Mouse (Mus musculus): Measurements from ENCODE around the gene Sgsh. TPM values are rescaled to one million over a fixed set of nuclear protein-coding genes. Genes with fewer than 3 reads are reported as not detected.

The Sgsh gene
- total and polyA plus RNA-seq, 2 experiments from 2014 or later: 6.2 to 8.5 TPM

DNA sequence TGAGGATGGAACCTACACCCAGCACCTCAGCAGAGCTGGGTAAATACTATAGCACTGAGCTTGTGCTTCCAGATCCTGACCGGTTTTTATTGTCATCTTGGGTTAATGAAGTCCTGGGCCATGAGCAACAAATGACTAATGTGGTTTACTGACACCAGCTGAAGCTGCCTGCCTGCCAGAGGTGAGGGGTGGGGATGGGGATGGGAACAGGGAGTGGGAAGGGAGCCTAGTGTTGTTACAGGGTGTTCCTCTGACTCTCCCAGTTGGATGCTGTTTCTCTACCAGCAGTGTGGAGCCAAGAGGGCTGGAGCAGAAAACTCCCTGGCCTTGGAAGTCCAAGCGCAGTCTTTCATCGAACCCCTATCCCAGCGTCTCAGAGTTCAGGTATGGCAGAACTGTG is 38.6 kb downstream of the Sgsh start:
- Histone ChIP-seq H3K4me1 (ENCODE audit: insufficient read depth, low read length) (no peaks in the 10 kb centered on the region), H3K27ac (no peak overlapping the region), H3K27me3 (ENCODE audit: insufficient read depth, low read length) (no peaks in the 10 kb centered on the region), H3K4me3 (ENCODE audit: low read length) (no peak overlapping the region), H3K36me3 (ENCODE audit: insufficient read depth, low read length) (no peaks in the 10 kb centered on the region), H3K4me2 (ENCODE audit: low read depth, low read length) (no peak overlapping the region), H3K9me3 (ENCODE audit: low read length) (no peaks in the 10 kb centered on the region), H3K9ac (replicated peaks; ENCODE audit: low read length) (no peak overlapping the region)
- no peak for DNase-seq (ENCODE audit: low spot score)
- WGBS: 75% methylated on average over 4 of the region's 4 CpGs
- no peak for ATAC-seq
- no peak for TF ChIP-seq CTCF (IDR thresholded peaks at IDR 0.05; ENCODE audit: low read depth)

DNA sequence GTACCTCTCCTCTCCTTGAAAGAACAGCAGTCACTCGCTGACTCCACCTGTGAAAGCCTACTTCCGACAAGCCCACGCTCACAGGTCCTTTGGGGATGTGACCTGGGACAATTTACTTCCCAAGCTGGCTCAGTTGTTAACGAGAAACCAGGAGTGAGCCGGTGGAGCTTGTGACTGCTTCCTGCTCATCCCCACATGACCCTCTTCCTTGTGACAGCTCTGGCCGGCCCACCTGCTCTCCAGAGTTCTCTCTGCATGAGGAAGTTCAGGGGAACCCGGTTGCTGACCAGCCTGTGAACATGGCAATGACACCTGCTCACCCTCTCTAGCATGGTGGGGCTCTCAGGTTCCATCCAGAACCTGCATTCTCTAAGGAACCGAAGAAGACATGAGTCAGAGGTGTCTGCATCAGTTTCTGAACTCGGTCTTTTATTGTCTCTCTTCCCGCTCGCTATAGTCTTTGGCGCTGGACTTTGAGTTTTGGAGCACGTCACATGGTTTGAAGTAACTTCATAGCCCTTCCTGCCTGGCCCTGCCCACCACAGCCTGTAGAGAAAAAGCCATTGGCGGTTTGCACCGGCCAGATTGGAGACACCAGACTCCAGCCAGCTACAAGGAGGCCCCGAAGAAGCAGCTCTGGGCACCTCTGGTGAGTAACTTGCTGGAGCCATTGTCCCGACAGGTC is 40.9 kb downstream of the Sgsh start:
- no peaks in the 10 kb centered on the region for H3K9me3 ChIP-seq (ENCODE audit: low read length)
- no peaks in the 10 kb centered on the region for H3K36me3 ChIP-seq (ENCODE audit: insufficient read depth, low read length)
- no peaks in the 10 kb centered on the region for H3K27me3 ChIP-seq (ENCODE audit: insufficient read depth, low read length)
- DNase-seq (ENCODE audit: low spot score) (no peak), ATAC-seq (no peak)
- no peak for TF ChIP-seq CTCF (IDR thresholded peaks at IDR 0.05; ENCODE audit: low read depth)
- H3K4me2 ChIP-seq (ENCODE audit: low read depth, low read length): no peak overlapping the region
- H3K4me3 ChIP-seq (ENCODE audit: low read length): no peak overlapping the region
- no peak overlapping the region for H3K27ac ChIP-seq
- H3K4me1 ChIP-seq (ENCODE audit: insufficient read depth, low read length): no peaks in the 10 kb centered on the region
- 81% methylated on average over 17 of the region's 17 CpGs for WGBS
- H3K9ac ChIP-seq (replicated peaks; ENCODE audit: low read length): no peak overlapping the region

- Histone ChIP-seq H3K4me3 (ENCODE audit: low read length) (no peak overlapping the region), H3K9ac (replicated peaks; ENCODE audit: low read length) (no peak overlapping the region), H3K9me3 (ENCODE audit: low read length) (no peaks in the 10 kb centered on the region), H3K36me3 (ENCODE audit: insufficient read depth, low read length) (no peaks in the 10 kb centered on the region), H3K27me3 (ENCODE audit: insufficient read depth, low read length) (no peaks in the 10 kb centered on the region), H3K4me2 (ENCODE audit: low read depth, low read length) (no peak overlapping the region), H3K27ac (no peak overlapping the region), H3K4me1 (ENCODE audit: insufficient read depth, low read length) (no peaks in the 10 kb centered on the region)
- ATAC-seq (no peak), DNase-seq (ENCODE audit: low spot score) (no peak)
- 24% methylated on average over 10 of the region's 10 CpGs for WGBS
- no peak for TF ChIP-seq CTCF (IDR thresholded peaks at IDR 0.05; ENCODE audit: low read depth)
Measured at GRCm38 (mm10) chr11:119310621-119311020, 44.7 kb downstream of the Sgsh start.

DNA sequence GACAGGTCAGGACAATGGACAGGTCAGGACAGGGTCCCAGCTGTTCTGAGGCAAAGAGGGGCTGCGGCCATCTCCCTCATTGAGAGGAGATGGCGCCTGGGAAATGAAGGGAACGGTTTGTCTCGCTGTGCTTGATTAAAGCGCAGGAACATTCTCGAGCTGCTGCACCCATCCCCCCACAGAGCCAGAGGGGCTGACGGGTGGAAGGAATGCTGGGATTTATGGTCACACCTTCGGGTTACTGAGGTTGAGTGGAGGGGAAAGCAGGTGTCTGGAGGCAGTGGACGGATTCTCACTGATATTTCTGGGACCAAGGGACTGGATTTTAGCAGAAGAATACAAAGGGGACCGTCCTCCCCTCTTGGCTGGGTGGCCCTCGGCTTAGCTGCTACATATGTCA is 47.4 kb downstream of the Sgsh start:
- TF ChIP-seq CTCF (IDR thresholded peaks at IDR 0.05; ENCODE audit: low read depth): no peak
- no peaks in the 10 kb centered on the region for H3K9me3 ChIP-seq (ENCODE audit: low read length)
- no peaks in the 10 kb centered on the region for H3K36me3 ChIP-seq (ENCODE audit: insufficient read depth, low read length)
- H3K27me3 ChIP-seq (ENCODE audit: insufficient read depth, low read length): no peaks in the 10 kb centered on the region
- 31% methylated on average over 11 of the region's 11 CpGs for WGBS
- H3K9ac ChIP-seq (replicated peaks; ENCODE audit: low read length): no peak overlapping the region
- no peak overlapping the region for H3K4me2 ChIP-seq (ENCODE audit: low read depth, low read length)
- no peak for DNase-seq (ENCODE audit: low spot score)
- no peak for ATAC-seq
- H3K27ac ChIP-seq: no peak overlapping the region
- H3K4me1 ChIP-seq (ENCODE audit: insufficient read depth, low read length): no peaks in the 10 kb centered on the region
- no peak overlapping the region for H3K4me3 ChIP-seq (ENCODE audit: low read length)

- Histone ChIP-seq H3K4me3 (ENCODE audit: low read length) (no peak within 1 kb of the TSS), H3K27me3 (ENCODE audit: insufficient read depth, low read length) (no peaks in the 10 kb centered on the region), H3K4me1 (ENCODE audit: insufficient read depth, low read length) (no peaks in the 10 kb centered on the region), H3K9ac (replicated peaks; ENCODE audit: low read length) (no peak within 1 kb of the TSS), H3K36me3 (ENCODE audit: insufficient read depth, low read length) (no peaks in the 10 kb centered on the region), H3K9me3 (ENCODE audit: low read length) (no peaks in the 10 kb centered on the region), H3K4me2 (ENCODE audit: low read depth, low read length) (no peak within 1 kb of the TSS), H3K27ac (no peak within 1 kb of the TSS)
- ATAC-seq: no peak
- TF ChIP-seq CTCF (IDR thresholded peaks at IDR 0.05; ENCODE audit: low read depth): no peak
- DNase-seq (ENCODE audit: low spot score): no peak
- 65% methylated on average over 1 of the region's 1 CpGs for WGBS
Measured at GRCm38 (mm10) chr11:119307658-119307867, 47.8 kb downstream of the Sgsh start, which contains the start of gene Card14. Card14 (plus strand) TSS chr11:119307768.

DNA sequence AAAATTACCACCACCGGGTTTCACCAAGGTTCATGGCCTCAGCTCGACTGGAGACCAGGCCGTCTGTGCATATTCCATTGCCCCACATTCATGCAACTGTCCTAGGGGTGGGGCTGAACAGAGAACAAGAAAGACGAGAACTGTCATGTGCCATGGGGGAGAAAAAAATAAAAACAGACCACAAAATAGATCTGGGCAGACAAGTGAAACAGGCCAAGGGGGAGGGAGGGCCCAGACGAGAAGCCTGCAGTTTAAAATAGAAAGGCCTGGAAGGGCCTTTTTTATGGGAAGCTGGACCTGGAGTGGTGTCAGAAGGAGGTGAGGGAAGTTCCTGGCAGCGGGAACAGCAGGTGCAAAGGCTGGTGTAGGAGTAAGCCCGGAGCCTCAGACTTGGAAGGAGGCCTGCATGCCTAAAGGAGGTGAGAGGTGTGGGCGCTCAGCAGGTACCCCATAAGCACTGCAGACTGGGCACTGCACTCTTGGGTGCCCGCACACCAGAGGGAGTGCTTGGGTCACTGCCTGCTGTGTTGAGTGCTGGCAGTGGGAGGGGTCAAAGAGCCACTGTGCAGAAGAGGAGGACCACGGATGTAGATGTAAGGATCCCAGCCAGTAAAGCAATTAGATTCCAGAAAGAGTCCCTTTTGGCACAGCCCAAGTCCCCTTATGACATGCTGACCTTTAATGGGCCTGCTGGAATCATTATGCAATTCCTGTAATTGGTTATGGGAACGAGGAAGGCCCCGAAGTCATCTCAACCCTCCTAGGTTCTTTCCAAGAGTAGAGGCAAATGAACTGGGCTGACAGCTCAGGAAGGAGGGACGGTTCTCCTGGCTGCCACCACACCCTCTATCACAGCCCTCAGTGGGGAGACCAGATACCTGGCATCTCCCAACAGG is 48.3 kb downstream of the Sgsh start:
- Histone ChIP-seq H3K4me1 (ENCODE audit: insufficient read depth, low read length) (no peaks in the 10 kb centered on the region), H3K4me3 (ENCODE audit: low read length) (no peak overlapping the region), H3K4me2 (ENCODE audit: low read depth, low read length) (no peak overlapping the region), H3K36me3 (ENCODE audit: insufficient read depth, low read length) (no peaks in the 10 kb centered on the region), H3K9ac (replicated peaks; ENCODE audit: low read length) (no peak overlapping the region), H3K27ac (no peak overlapping the region), H3K9me3 (ENCODE audit: low read length) (no peaks in the 10 kb centered on the region), H3K27me3 (ENCODE audit: insufficient read depth, low read length) (no peaks in the 10 kb centered on the region)
- TF ChIP-seq CTCF (IDR thresholded peaks at IDR 0.05; ENCODE audit: low read depth): no peak
- ATAC-seq: no peak
- WGBS: 57% methylated on average over 13 of the region's 13 CpGs
- no peak for DNase-seq (ENCODE audit: low spot score)

Data from hindbrain, postnatal 0 days (tissue).